Mouse (Mus musculus): ENCODE measurements around the gene Ttc13. TPM values are rescaled to one million over a fixed set of nuclear protein-coding genes. Genes with fewer than 3 reads are reported as not detected.

Gene Ttc13
- polyA plus RNA-seq, 1 experiment from 2014 or later = 54.1 TPM

- Histone ChIP-seq H3K9me3 (no peaks in the 10 kb centered on the region), H3K27me3 (no peaks in the 10 kb centered on the region), H3K9ac (no peak overlapping the region), H3K4me2 (replicated peaks) (no peak overlapping the region), H3K4me3 (no peak overlapping the region), H3K27ac (no peak overlapping the region), H3K36me3 (no peaks in the 10 kb centered on the region), H3K4me1 (no peaks in the 10 kb centered on the region)
- WGBS = 85% methylated on average over 9 of the region's 9 CpGs
- no peak for ATAC-seq (ENCODE audit: insufficient number of reproducible peaks, insufficient read depth, low FRiP score, low TSS enrichment)
These were observed 95.5 kb downstream of the Ttc13 start for GRCm38 (mm10) chr8:124626251-124626650.

Other genes starting within 250 kb of the Ttc13 start
- gene Cog2, start 201.2 kb downstream of the Ttc13 start, polyA plus RNA-seq (2016; fragmentation: Nextera tagmentation; extraction: Ambion mirVana) = 44.6 and 46.8 TPM in 2 replicates
- 0.14 and 0.27 TPM in 2 replicates for gene Agt, start 152.3 kb downstream of the Ttc13 start, polyA plus RNA-seq (2016; fragmentation: Nextera tagmentation; extraction: Ambion mirVana)
- gene Capn9, start 145.9 kb downstream of the Ttc13 start, polyA plus RNA-seq (2016; fragmentation: Nextera tagmentation; extraction: Ambion mirVana) = not detected in 2 replicates
- gene 2310022B05Rik, start 58.6 kb downstream of the Ttc13 start, polyA plus RNA-seq (2016; fragmentation: Nextera tagmentation; extraction: Ambion mirVana) = 32.0 and 32.1 TPM in 2 replicates
- 33.2 and 35.6 TPM in 2 replicates for gene Arv1, start 156 bp upstream of the Ttc13 start, polyA plus RNA-seq (2016; fragmentation: Nextera tagmentation; extraction: Ambion mirVana)
- gene Fam89a, start 29.8 kb upstream of the Ttc13 start, polyA plus RNA-seq (2016; fragmentation: Nextera tagmentation; extraction: Ambion mirVana) = 6.7 and 8.0 TPM in 2 replicates
- 1.00 and 1.5 TPM in 2 replicates for gene Trim67, start 71.1 kb upstream of the Ttc13 start, polyA plus RNA-seq (2016; fragmentation: Nextera tagmentation; extraction: Ambion mirVana)
- gene Gnpat, start 141.1 kb upstream of the Ttc13 start, polyA plus RNA-seq (2016; fragmentation: Nextera tagmentation; extraction: Ambion mirVana) = 110 and 111 TPM in 2 replicates
- 53.5 and 59.4 TPM in 2 replicates for gene 2810004N23Rik, start 141.1 kb upstream of the Ttc13 start, polyA plus RNA-seq (2016; fragmentation: Nextera tagmentation; extraction: Ambion mirVana)
- 14.6 TPM in 2 replicates for gene Exoc8, start 175.7 kb upstream of the Ttc13 start, polyA plus RNA-seq (2016; fragmentation: Nextera tagmentation; extraction: Ambion mirVana)
- 12.7 and 13.3 TPM in 2 replicates for gene Sprtn, start 175.9 kb upstream of the Ttc13 start, polyA plus RNA-seq (2016; fragmentation: Nextera tagmentation; extraction: Ambion mirVana)
- gene Egln1, start 227.3 kb upstream of the Ttc13 start, polyA plus RNA-seq (2016; fragmentation: Nextera tagmentation; extraction: Ambion mirVana) = 15.5 and 15.6 TPM in 2 replicates

All from embryonic facial prominence, embryonic 12.5 days (tissue).